Mouse (Mus musculus) lung, postnatal 25 days (tissue): ENCODE results near the gene Fbxo42.

Source experiments
- DNase-seq: peaks from one replicate; pipeline ENCODE4 v3.0.0; 2022; ENCODE audit warnings: low spot score

Gene Fbxo42

DNA sequence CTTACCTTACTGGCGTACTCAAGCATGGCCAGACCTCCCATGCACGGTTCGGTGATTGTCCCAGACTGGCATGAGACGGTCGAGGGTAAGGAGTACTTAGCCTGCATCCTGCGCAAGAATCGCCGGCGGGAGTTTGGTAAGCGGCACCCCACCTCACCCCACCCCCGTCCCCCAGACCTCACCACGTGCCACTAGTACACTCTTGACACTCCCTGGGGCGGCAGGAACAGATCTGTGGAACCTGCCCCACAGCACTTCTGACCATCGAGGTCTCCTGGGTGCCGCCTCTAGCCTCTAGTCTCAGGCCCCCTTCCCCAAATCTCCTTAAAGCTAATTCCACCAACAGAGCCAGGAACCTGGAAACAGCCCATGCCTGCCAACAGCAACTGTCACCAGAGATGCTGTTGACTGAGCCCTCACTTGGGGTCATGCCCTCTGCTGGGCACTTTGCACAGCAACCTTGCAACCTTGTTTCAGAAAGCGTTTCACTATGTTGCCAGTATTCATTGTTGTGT is 66.7 kb downstream of the Fbxo42 start:
- DNase-seq, result peak; percentile 42

GRCm38 (mm10) chr4:141219583-141220213 is 72.0 kb downstream of the Fbxo42 start:
- no peak for DNase-seq

DNA sequence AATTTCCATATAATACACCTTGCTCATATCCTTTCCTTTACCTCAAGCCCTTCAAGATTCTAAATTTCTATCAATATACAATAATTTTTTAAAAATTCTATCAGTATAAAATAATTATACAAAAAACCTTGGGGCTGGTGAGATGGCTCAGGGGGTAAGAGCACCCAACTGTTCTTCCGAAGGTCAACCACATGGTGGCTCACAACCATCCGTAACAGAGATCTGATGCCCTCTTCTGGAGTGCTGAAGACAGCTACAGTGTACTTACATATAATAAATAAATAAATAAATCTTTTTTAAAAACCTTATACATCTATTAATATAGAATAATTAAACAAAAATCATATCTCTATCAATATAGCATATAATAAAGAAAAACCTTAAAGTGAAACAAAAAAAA is 74.1 kb downstream of the Fbxo42 start:
- no peak for DNase-seq

GRCm38 (mm10) chr4:141222752-141223151 is 75.0 kb downstream of the Fbxo42 start:
- no peak for DNase-seq

DNA sequence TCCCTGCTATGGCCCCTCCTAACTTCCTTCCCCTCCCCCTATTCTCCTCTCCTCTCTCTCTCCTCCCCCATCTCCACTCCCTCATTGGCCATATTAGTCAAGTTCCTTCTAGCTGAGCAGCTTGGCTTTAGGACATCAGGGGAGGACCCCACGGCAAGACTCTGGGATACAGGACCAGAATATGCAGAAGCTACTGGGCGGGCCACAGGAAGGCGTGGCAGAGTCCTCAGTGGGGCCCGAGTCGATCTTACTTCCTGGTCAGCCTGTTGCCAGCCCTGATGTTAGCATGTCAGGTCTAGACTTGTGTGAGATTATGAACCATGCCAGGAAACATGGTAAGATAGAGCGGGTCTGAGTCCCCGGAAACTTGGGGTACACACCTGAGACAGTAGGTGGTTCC is 81.0 kb downstream of the Fbxo42 start:
- no peak for DNase-seq

- DNase-seq, result no peak
Measured at GRCm38 (mm10) chr4:141233196-141233595, 85.5 kb downstream of the Fbxo42 start.

GRCm38 (mm10) chr4:141235537-141236111 is 87.9 kb downstream of the Fbxo42 start:
- DNase-seq, result no peak

- no peak for DNase-seq
Measured at GRCm38 (mm10) chr4:141236856-141237255, 89.1 kb downstream of the Fbxo42 start.

- no peak for DNase-seq
Measured at GRCm38 (mm10) chr4:141238492-141239387, 91.0 kb downstream of the Fbxo42 start.

DNA sequence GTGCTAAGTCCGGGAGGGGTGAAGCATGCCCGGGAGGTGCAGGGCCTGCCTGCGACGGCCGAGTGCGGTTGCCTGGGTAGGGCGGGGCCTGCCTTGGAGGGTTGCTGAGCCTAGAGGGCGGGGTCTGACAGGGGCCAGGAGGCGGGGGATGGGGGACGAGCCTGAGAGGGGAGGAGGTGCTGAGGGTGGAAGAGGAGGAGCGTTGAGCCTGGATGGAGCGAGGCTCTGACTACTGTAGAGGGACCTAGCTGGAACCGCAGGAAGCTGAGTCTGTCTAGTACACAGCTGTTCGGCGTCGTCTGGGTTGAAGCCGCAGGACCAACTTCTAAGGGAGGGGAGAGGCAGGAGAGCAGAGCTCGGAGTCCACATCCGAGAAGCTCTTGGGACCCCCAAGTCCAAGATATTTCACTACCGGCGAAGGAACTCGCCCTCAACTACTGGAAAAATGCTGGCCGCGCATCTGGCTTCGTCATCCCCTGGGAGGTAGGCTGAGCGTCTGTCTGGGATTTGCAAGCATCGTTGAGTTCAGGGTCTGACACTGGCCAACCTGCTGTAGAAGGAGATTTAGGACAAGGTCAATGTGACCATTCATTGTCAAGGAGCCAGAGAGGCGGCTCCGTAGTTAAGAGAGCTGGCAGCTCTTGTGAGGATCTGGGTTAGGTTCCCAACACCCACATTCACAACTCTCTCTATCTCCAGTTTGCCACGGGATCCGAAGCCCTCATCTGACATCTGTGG is 91.8 kb downstream of the Fbxo42 start, which contains the start of gene Arhgef19:
Gene Arhgef19, plus strand, starts transcription at position 112 of the 738 bp plus-strand sequence.
- DNase-seq, result peak; percentile 94

- peak; percentile 85 for DNase-seq
Measured at GRCm38 (mm10) chr4:141240617-141241016, 92.9 kb downstream of the Fbxo42 start.

DNA sequence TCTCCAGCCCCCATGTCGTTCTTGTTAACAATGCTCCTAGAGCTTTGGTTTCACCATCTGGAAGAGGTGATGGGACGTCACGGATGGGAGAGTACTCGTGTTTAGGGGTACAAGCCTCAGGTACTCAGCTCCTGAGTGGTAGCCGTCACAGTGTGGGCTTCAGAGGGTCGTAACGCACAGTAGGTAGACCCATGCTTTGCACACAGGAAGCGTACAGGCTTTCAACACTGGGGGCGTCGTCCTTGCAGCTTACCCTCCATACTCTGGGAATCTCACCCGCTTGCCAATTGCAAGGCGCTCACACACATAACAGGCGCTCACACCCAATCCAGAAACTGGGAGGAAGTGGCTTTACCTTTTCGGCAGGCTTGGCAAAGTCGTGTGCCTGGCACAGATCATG is 94.1 kb downstream of the Fbxo42 start:
- DNase-seq, result no peak

DNA sequence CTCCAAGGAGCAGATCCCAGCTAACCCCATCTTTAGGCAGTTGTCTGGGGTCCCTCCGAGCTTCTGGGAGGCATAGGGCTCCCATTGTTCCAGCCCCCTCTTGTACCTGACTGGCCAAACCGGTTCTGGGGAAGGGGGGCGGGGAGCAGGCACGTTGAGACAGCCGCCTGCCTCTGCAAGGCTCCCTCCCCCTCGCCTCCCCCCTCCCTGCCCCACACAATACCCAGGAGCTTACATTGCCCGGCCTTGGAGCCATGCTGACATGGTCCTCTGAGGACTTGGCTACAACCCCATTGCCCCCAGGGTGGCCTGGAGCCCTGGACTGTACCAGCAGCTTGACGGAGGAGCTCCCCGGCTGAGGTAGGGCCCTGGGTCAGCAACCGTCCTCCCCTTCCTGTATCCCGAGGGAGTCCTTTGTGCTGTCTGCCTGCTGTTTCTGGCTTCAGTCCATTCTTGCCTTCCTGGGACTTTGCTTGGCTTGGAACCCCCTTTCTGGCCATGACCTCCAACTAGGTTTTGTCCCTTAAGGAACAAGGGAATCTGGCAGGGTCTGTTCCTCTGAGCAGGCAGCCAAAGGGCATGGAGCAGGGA is 95.0 kb downstream of the Fbxo42 start:
- DNase-seq, result peak; percentile 63

DNA sequence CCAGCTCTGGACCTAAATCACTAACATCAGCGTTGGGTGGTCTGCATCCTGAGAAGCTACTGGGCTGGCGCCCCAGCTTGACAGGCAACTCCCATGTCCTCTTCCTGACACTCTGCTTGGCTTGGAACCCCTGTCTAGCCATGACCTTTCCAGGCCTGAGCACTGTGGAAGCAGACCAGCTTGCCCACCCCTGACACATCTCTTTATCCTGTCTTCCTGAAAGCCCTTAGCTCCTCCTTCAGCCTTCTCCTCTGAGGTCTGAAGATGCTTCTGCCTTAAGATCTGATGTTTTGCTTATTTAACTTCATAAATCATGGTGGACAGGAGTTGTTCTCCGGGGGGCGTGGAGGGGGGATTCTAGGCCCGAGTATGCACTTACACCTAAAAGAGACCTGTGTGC is 95.9 kb downstream of the Fbxo42 start:
- no peak for DNase-seq

DNA sequence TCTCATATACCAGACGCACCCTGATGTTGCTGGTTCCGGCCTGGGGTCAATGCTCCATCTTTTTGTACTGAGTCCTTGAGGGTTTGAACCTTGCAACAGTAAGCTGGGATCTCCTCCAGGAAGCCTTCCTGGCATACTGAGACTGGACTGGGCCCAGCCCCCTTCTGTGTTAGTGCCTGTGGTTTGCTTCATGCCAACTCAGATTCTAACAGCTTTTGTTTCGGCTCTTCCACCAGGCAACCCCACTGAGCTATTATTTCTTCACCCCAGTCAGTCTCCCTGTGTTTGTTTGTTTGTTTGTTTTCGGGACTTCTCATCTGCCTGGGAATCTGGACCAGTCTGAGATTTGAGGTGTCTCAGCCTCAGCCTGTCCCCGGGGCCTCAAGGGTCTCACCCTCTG is 96.7 kb downstream of the Fbxo42 start:
- no peak for DNase-seq

DNA sequence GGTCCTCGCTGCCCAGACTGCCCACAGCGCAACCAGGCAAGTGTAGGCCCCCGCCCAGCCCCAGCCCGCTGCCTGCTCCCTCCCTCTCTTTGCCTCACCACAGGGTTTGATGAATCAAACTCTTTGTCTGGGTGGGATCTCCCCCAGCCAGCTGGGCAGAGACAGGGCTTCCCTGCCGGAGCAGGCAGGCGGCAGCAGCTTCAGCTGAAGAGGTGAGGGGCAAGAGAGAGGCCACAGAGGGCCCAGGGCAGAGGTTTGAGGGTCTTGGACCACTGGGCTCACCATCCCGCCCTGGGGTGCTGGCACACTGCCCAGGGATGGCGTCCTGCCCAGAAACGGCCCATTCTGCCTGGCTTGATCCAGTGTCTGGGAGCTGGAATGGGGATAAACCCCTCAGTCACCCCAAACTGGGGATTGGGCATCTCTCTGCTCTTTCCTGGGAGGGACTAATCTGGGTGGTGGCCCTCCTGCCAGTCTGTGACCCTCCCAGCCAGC is 97.3 kb downstream of the Fbxo42 start:
- DNase-seq, result peak; percentile 36

DNA sequence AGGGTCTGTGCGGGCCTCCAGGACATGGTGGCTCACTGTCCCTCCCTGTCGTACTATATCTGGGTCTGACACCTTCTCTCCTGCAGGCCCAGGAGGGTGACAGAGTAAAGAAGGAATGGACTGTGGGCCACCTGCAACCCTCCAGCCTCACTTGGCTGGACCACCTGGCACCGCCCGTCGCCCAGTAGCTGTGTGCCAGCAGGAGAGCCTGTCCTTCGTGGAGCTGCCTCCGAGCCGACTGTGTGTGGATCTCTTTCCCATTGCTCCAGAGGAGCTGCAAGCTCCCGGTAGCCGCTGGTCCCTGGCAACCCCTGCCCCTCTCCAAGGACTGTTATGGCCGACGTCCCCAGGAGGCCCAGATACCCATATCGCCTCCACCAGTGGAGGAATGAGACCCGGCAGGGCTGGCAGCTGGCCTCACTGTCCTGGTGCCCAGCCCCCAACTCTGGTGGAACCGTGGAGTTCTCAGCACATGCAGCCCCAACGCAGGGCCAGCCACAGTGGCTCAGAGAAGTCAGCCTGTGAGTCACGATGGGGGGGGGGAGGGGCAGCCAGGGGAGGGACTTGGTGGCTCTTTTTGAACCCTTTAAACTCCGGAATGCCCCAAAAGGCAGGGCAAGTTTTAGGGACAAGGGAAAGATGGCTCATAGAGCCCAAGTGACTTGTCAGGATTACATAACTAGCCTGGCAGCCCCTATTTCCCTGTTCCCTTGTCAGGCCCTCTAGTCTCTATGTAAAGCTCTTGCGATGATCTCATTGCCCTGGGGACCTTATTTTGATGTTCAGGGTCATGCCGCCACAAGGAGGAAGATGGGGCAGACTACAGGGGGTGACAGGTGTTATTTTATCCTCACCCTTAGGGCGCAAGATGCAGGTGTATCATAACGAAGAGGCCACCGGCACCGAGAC is 98.6 kb downstream of the Fbxo42 start:
- no peak for DNase-seq

DNA sequence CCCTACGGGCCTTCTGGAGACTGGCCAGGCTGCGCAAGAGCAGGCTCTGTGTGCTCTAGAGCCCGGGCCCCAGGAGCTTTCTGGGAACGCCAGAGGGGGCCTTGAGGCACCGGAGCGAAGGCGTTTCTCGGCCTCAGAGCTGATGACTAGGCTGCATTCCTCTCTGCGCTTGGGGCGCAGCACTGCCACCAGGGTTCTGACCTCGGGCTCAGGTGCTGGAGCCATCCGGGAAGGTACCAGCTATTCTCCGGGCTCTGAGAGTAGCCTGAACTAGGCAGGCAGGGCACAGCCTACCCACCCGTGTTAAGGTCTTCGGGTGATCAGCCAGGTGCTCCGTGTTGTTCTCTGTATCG is 99.3 kb downstream of the Fbxo42 start:
- no peak for DNase-seq

DNA sequence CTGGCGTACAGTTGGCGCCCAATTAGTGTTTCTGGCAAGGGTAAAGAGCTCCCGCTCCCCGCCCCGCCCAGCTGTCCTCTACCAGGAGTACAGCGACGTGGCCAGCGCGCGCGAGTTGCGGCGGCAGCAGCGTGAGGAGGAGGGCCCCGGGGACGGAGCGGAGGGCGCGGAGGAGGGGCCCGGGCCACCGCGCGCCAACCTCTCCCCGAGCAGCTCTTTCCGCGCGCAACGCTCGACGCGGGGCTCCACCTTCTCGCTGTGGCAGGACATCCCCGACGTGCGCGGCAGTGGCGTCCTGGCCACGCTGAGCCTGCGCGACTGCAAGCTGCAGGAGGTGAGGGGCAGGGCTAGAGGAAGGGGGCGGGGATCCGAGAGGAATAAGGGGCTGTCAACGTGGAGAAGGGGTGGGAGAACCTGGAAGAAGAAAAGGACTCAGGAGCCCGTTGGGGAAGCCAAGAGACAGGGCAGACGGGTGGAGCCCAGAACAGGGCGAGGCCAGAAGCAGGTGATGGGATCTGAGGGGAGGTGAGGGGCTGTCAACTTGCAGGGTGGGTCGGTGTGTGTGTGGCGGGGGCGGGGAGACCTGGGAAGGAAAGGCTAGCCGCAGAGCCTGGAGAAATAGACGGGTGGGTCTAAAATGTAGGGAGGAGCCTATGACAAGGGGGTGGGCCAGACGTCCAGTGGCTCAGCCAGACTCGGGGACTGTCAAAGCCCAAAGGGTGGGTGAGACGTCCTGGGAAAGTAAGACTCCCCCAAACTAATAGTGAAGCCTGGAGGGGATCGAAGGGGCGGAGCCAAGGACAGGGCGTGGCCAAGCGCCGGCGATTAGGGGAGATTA is 100.3 kb downstream of the Fbxo42 start:
- DNase-seq, result no peak

GRCm38 (mm10) chr4:141248614-141248978 is 100.9 kb downstream of the Fbxo42 start:
- DNase-seq, result no peak
